Mouse (Mus musculus) midbrain, embryonic 16.5 days (tissue): Measurements from ENCODE around the gene Pah. TPM values are rescaled to one million over a fixed set of nuclear protein-coding genes. Genes with fewer than 3 reads are reported as not detected.

Experiments
- ATAC-seq: fragments of 200-750 bp; cut with Nextera tagmentation; 2 replicates; pipeline ENCODE4 v1.8.0; 2017; ENCODE audit warnings: moderate TSS enrichment
- H3K27ac ChIP-seq: fragments of 300-500 bp; sonication (generic); 2 replicates; pipeline ENCODE4 v1.5.1; 2014; ENCODE audit warnings: mild to moderate bottlenecking, low read length, mixed read lengths
- H3K27me3 ChIP-seq: fragments of 300-500 bp; sonication (generic); 2 replicates; pipeline ENCODE4 v1.6.1; 2014; ENCODE audit warnings: low read depth, low read length, mixed read lengths; ENCODE audit not compliant: control insufficient read depth, insufficient read depth
- H3K36me3 ChIP-seq: fragments of 300-500 bp; sonication (generic); 2 replicates; pipeline ENCODE4 v1.6.1; 2014; ENCODE audit warnings: mild to moderate bottlenecking, low read length, moderate library complexity, mixed read lengths; ENCODE audit not compliant: control insufficient read depth, insufficient read depth
- H3K4me1 ChIP-seq: fragments of 300-500 bp; sonication (generic); 2 replicates; pipeline ENCODE4 v1.6.1; 2014; ENCODE audit warnings: mild to moderate bottlenecking, low read length, mixed read lengths; ENCODE audit not compliant: control insufficient read depth, insufficient read depth
- H3K4me2 ChIP-seq: fragments of 300-500 bp; sonication (generic); 2 replicates; pipeline ENCODE4 v1.6.1; 2014; ENCODE audit warnings: mild to moderate bottlenecking, low read length, mixed read lengths
- H3K4me3 ChIP-seq: fragments of 300-500 bp; sonication (generic); 2 replicates; pipeline ENCODE4 v1.5.1; 2014; ENCODE audit warnings: low read depth, mild to moderate bottlenecking, low read length, moderate library complexity, mixed read lengths
- H3K9ac ChIP-seq: fragments of 300-500 bp; sonication (generic); 2 replicates; pipeline ENCODE4 v1.6.1; 2014; ENCODE audit warnings: low read depth, low read length, mixed read lengths
- H3K9me3 ChIP-seq: fragments of 300-500 bp; sonication (generic); replicated peaks from 2 replicates; pipeline ENCODE4 v1.6.1; 2014; ENCODE audit warnings: mild to moderate bottlenecking, low read length, mixed read lengths; ENCODE audit not compliant: control insufficient read depth, poor library complexity, severe bottlenecking
- WGBS: fragments of 180-500 bp; shearing (Covaris S2); extraction: QIAGEN DNeasy Blood & Tissue Kit; methylation state at CpG from one replicate; pipeline ENCODE4 v1.1.7; 2014; 5-methylcytosine and 5-hydroxymethylcytosine counted together
- polyA plus RNA-seq: library from polyadenylated mRNA; unstranded; fragments of >200 nt; fragmentation: Nextera tagmentation; extraction: Ambion mirVana; gene quantifications from 2 replicates; pipeline ENCODE4 v1.2.1, GENCODE M21; 2015

Pah gene
- polyA plus RNA-seq, 1 experiment from 2014 or later = 0.16 TPM

DNA sequence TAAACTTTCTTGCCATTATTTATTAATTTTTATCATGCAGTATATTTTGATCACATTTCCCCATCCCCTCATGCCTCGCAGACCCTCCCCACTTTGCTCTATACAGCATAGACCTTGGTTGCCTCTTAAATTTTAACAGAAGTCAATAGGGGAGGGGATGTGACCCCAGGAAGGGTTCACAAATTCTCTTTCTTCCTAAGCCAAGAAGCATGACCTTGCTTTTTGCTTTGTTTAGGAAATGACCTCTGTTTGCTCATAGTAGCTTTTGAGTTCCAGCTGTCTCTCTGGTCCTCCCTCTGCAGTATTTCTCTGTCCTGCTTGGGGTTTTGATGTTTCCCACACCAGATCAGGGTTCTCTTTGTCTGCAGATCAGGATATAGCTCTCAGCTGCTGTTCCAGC, 12.6 kb downstream of the Pah start:
- H3K27me3 ChIP-seq = no peaks in the 10 kb centered on the region
- H3K4me3 ChIP-seq = no peak overlapping the region
- no peak overlapping the region for H3K4me2 ChIP-seq
- no peaks in the 10 kb centered on the region for H3K36me3 ChIP-seq
- no peaks in the 10 kb centered on the region for H3K4me1 ChIP-seq
- no peak overlapping the region for H3K27ac ChIP-seq
- WGBS = 100% methylated on average over 1 of the region's 1 CpGs
- no peak for ATAC-seq
- no peaks in the 10 kb centered on the region for H3K9me3 ChIP-seq
- H3K9ac ChIP-seq = no peak overlapping the region

DNA sequence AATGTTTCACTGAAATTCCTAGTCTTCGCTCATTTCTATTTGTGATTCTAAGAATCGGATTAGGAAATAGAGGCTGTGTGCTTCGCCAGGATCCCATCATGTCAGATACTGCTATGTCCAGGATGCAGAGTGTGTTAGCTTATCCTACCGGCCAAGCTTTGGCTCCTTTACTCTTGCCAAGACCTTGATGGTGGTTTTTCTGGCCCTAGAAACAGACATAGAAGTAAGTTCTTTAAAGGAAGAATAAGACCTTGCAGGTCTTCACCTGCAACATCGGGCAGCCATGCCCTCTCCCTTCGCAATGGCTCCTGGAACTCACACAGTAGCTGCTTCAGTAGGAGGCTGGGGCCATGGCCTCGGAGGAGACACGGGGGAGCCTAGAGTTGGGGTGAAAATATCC, 24.2 kb downstream of the Pah start:
- Histone ChIP-seq H3K4me1 (no peaks in the 10 kb centered on the region), H3K9ac (no peak overlapping the region), H3K27ac (no peak overlapping the region), H3K4me3 (no peak overlapping the region), H3K36me3 (no peaks in the 10 kb centered on the region), H3K4me2 (no peak overlapping the region), H3K27me3 (no peaks in the 10 kb centered on the region), H3K9me3 (no peaks in the 10 kb centered on the region)
- ATAC-seq = no peak
- WGBS = 88% methylated on average over 8 of the region's 8 CpGs

DNA sequence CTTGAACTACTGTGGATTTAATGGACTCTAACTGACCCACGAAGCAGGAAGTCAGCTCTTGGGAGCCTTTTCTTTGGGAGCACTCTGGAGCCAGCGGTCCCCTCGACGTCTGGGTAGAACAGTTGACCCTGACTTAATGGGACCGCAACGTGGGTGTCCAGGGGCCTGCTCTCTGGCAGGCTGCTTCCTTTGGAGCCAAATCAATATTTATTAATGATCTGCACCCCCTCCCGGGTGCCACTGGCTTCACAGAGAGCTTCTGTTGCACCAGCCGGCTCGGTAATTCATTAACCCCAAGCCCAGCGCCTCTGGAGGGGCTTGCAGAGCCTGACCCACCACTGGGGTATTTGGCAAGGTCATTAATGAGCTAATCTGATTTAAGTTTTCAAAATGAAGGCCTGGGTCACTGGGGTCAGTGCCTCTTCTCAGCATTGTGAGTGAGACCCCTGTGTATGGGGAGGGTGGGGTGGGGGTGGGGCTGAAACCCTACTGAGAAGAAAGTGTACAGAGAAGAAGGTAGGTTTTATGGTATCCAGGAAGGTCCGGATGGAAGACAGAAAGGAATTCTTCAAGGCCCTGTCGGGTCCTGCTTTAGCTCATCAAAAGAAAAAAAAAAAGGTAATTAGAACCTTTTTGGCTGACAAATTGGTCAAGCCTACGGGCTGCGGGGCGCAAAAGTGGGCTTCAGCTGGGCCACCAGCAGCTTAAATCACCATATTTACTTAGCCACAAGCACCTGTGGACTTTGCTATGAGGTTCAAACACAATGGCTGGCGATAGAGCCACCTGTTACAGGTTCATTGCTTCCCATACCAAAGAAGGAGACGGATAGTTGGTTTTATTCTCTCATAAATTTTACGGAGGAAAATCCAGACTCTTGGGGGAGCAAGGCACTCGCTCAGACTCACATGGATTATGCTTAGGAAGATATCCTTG, 25.0 kb downstream of the Pah start:
- no peak overlapping the region for H3K27ac ChIP-seq
- no peak overlapping the region for H3K4me3 ChIP-seq
- no peaks in the 10 kb centered on the region for H3K9me3 ChIP-seq
- 32% methylated on average over 19 of the region's 19 CpGs for WGBS
- no peaks in the 10 kb centered on the region for H3K27me3 ChIP-seq
- no peak overlapping the region for H3K4me2 ChIP-seq
- H3K36me3 ChIP-seq = no peaks in the 10 kb centered on the region
- no peak for ATAC-seq
- H3K4me1 ChIP-seq = no peaks in the 10 kb centered on the region
- H3K9ac ChIP-seq = no peak overlapping the region

DNA sequence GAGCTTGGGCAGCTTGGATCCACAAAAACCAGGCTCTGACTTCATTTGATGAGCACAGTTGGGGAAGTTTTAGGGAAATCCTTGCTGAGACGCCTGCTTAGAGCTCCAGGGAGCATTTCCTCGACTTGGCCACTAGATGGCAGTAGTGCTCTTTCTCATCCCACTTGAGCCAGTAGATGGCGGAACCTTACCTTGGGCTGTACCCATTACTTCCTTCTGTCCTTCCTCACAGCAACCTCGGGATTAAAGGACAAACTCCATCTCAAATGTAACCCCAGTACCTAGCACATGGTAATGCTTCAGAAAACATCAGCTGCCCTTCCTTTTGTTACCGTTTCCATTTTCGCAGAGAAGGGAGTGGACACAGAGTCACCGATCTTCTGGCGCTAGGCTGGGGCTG, 31.1 kb downstream of the Pah start:
- Histone ChIP-seq H3K4me2 (peak overlapping the region; percentile 17), H3K27ac (no peak overlapping the region), H3K4me1 (no peaks in the 10 kb centered on the region), H3K36me3 (no peaks in the 10 kb centered on the region), H3K9me3 (no peaks in the 10 kb centered on the region), H3K27me3 (no peaks in the 10 kb centered on the region), H3K9ac (no peak overlapping the region), H3K4me3 (no peak overlapping the region)
- 30% methylated on average over 8 of the region's 8 CpGs for WGBS
- ATAC-seq = peak; percentile 80

DNA sequence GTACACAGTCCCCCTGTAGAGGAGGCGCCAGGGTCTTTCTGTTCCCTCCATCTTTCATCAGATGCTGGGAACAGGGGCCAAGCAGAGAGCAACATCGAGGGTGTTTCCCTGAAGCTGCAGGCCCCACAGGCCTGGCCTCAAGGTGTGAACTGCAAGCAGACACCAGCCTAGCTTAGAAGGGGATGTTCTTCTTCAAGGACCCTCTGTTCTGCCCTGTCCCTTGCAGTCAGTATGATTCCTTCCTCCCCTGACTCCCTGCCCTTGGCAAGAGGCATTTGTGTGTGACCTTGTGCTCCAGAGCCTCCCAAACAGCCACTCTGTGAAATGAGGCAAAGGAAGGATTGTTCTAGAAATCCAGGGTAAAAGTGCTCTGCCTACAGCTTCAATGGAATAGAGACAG, 34.8 kb downstream of the Pah start:
- ATAC-seq = no peak
- Histone ChIP-seq H3K4me1 (no peaks in the 10 kb centered on the region), H3K27me3 (no peaks in the 10 kb centered on the region), H3K4me3 (no peak overlapping the region), H3K9ac (no peak overlapping the region), H3K36me3 (no peaks in the 10 kb centered on the region), H3K4me2 (no peak overlapping the region), H3K27ac (no peak overlapping the region), H3K9me3 (no peaks in the 10 kb centered on the region)
- 86% methylated on average over 2 of the region's 2 CpGs for WGBS

DNA sequence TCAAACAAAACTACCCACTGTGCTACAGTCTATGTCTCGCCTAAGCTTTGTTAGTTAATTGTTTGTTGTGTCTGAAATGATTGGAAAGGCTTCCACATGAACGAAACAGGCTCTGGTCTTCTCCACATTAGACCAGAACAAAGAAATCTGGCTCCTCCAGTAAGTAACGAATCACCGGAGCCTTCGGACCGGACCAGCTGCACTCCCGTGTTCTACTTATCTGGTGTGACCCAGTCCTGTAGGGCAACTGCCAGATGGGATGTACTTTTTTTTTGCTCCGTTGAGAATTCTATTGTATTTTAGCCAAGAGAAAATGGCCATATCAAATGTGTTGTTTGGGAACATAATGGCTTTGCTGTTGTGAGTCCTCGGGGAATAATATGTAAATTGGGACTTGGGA, 42.2 kb downstream of the Pah start:
- Histone ChIP-seq H3K9ac (no peak overlapping the region), H3K36me3 (no peaks in the 10 kb centered on the region), H3K27ac (no peak overlapping the region), H3K4me2 (no peak overlapping the region), H3K9me3 (no peaks in the 10 kb centered on the region), H3K27me3 (no peaks in the 10 kb centered on the region), H3K4me3 (no peak overlapping the region), H3K4me1 (no peaks in the 10 kb centered on the region; the same call in 1 of the 2 replicates)
- ATAC-seq = no peak
- 42% methylated on average over 9 of the region's 9 CpGs for WGBS

DNA sequence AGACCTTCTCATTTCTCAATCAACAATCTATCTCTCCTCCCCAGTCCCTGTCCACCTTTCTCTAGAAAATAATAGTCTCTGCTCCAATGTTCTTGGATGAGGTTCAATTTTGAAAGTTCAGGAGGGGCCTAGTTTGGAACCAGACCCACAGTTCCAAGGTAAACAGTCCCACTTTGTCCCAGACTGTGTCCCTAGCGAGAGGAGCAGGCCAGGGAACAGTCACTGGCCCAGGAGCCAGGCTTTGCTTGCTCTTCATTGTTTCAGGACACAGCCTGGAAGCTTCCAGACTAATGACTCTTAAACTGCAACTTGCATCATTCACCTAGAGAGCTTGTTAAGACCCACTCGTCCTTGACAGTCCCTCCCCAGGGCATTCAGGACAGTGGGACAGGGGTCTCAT, 44.1 kb downstream of the Pah start:
- Histone ChIP-seq H3K27ac (no peak overlapping the region), H3K36me3 (no peaks in the 10 kb centered on the region), H3K27me3 (no peaks in the 10 kb centered on the region), H3K9ac (no peak overlapping the region), H3K9me3 (no peaks in the 10 kb centered on the region), H3K4me3 (no peak overlapping the region), H3K4me2 (no peak overlapping the region), H3K4me1 (no peaks in the 10 kb centered on the region; the same call in 1 of the 2 replicates)
- 51% methylated on average over 2 of the region's 2 CpGs for WGBS
- ATAC-seq = no peak

DNA sequence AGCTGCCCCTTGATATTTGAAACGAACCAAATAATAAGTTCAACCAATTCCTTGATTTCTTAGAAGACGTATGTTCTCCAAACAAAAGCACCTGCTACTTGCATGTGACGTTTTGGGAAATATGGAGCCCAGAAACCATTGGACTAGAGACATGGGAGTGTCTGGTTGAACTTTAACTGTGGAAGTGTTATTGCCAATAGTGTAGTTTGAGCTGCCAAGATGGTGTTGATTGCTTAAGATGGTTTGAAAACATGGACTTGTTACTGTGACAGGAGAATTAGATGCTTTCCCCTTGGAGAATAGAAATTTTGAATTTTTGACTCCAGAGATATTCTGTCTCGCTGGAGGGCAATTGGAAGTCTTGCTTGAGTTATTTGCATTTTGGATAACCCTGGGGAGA, 50.9 kb downstream of the Pah start:
- ATAC-seq = no peak

DNA sequence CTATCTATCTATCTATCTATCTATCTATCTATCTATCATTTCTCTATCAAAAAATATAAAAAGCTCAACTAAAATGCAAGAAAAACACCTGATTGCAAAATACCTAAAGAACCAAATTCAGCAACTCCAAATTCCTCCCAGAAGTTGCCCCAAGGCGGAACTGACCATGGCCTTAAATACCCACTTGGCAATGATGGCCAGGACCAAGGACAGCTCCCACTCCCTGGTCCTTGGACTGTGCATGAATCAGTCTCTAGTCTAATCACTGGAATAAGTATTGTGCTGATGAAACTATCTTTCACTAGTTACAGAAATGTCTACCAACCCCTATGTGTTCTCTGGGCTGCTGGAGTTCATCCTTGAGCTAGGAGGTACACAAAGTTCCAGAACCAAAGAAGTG, 65.1 kb downstream of the Pah start:
- H3K9ac ChIP-seq = no peak overlapping the region
- WGBS = 68% methylated on average over 1 of the region's 1 CpGs
- H3K4me2 ChIP-seq = no peak overlapping the region
- no peaks in the 10 kb centered on the region for H3K36me3 ChIP-seq
- H3K27me3 ChIP-seq = no peaks in the 10 kb centered on the region
- ATAC-seq = no peak
- no peaks in the 10 kb centered on the region for H3K4me1 ChIP-seq
- H3K4me3 ChIP-seq = no peak overlapping the region
- no peaks in the 10 kb centered on the region; the same call in 1 of the 2 replicates for H3K9me3 ChIP-seq
- H3K27ac ChIP-seq = no peak overlapping the region

More for the DNA sequence above, 50.9 kb downstream of the Pah start:
- no peaks in the 10 kb centered on the region for H3K27me3 ChIP-seq
- WGBS = 85% methylated on average over 4 of the region's 4 CpGs
- no peaks in the 10 kb centered on the region for H3K36me3 ChIP-seq
- no peaks in the 10 kb centered on the region for H3K9me3 ChIP-seq
- H3K9ac ChIP-seq = no peak overlapping the region
- no peak overlapping the region for H3K4me3 ChIP-seq
- no peaks in the 10 kb centered on the region for H3K4me1 ChIP-seq
- no peak overlapping the region for H3K4me2 ChIP-seq
- H3K27ac ChIP-seq = no peak overlapping the region
